Mouse (Mus musculus) yolk sac, embryonic 10.5 days (tissue): ENCODE results near the gene Bzw2.
A peak's percentile ranks its signal among the peaks of the same experiment; 100 is the strongest.
"Not testable (repeated sequence)": the region's sequence is repeated elsewhere in the genome, so short reads cannot be mapped to it uniquely, and the experiment has no call there.

Experiments used
- DNase-seq: peaks from one replicate; pipeline ENCODE4 v3.0.0-alpha.2; 2017; ENCODE audit warnings: low spot score

Bzw2 gene

DNA sequence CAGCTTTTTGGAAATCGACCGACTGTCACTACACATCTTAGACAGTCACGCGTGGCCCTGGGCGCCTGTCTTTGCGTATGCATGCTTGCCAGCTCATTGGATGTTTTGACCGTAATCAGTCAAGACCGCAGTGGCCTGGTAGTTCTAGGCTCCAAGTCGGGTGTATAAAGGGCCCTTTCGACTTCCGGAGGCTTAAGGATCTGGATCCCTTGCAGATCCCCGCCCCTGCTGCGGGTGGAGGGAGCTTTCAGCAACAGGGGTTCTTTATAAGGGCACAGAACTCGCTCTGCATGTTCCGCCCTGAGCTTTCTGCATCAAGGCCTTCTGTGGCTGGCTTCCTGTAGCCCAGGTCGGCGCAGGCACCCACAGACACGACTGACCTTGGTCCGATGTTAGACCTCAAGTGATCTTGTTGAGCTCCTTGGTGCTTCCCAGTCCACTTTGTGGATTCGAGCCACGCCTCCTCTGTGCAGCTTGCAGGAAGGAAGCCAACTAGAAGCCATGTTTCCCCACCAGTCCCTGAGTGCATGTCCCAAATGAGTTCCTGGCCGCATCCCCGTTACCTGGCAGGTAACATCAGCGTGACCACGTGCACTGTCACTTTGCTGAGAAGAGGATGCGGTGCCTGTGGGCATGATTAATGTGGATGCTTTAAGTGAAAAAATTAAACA is at the start of gene Bzw2:
Gene Bzw2 (minus strand): TSS at position 443 of the 671 bp plus-strand sequence.
- DNase-seq = peak; percentile 83

DNA sequence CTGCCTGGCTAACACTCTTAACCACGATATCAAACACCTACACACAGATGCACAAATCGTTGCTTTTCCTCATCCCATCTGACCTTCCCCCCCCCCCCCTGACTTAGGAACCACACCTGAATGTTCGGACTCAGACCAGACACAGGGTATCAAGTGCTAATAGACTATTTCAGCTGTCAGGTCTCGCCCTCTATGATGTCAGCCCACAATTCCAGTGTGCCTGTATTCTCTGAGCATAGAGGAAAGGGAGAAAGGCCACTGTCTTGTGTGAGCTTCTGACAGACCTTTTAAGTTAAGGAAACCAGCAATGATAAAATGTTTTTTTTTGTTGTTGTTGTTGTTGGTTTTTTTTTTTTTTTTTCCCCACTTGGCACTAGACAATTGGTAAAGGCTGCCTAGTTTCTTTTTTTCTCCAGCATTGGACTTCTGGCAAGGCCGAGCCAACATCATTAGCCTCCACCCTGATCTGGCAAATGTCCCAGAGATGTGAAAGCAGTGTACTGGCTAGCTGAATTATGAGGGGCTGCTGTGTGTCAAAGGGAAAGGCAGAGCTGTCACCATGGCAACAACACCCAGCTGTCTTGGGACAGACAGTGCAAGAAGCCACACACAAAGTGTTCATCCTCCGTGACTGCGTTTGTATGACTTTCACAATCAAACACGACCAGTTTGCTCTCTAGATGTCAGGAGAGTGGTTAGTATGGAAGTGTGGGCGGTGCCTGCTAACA is 49.4 kb upstream of the Bzw2 start:
- peak; percentile 23 for DNase-seq

DNA sequence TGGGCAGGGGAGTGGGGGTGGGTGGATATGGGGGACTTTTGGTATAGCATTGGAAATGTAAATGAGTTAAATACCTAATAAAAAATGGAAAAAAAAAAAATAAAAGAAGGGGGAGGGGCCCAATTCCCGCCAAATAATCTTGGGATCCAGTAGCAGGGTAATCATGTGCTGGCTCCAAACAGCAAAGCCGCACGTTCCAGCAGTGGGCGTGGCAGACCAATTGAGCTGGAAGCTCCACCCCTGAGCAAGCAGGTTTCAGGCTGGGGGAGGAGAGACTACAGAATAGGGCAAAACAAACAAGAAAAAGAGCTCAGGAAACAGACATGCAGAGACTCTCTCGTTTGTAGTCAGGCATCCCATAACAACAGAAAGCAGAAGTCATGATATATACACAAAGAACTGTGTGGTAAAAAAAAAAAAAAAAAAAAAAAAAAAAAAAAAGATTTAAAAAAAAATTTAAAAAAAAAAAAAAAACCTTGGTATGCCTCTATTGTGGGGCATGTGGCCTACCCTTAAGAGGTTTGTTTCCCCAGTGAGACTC is 47.8 kb upstream of the Bzw2 start:
- DNase-seq = not testable (repeated sequence)

DNA sequence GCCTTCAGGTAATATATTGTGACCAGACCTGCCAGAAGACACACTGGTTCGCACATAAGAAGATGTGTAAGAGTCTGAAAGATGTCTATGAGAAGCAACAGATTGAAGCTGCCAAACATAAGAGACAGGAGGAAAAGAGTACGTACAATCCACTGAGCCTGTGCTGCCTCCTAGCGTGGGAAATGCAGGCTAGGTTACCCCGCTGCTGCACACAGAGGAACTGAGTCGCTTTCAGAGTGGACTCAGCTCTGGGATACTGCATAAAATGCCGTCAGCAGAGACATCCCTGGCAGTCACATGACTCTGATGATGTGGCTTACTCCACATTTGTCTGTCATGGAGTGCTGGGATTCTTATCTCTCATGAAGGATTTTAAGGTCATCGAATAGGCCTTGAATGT is 37.1 kb upstream of the Bzw2 start:
- no peak for DNase-seq

DNA sequence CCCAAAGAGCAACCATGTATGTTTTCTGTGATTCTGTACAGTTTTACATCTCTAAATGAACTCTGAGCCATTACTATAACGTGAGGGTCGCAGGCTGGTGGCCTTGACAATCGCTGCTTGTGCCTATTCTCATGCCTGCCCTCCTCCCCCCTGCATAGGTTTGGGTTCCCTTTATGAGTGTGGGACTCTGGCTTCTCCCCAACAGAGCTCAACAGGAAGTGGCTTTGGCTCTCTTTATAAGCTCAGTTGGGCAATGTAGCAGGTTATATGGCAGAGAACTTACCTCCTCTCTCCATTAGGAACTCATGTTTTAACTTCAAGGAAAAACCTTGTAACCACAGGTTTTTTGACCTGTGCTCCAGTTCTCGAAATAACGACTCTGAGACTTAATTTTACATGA is 32.5 kb upstream of the Bzw2 start:
- DNase-seq = no peak

DNA sequence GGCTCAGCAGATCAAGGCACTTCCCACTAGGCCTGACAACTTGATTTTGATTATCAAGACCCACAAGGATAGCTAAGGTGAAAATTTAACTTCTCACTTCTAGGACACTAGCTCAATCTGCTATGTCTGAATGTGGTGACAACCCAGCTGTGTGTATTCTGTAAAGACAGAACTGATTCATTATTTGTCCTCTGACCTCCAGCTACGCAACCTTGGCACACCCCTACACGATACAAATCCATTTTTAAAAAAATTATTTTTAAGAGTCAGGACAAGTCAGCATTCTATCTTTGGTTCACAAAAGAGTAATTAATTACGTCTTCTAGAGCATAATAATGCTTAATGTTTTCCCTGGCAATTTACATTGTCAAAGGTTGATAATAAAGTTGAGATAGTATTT is 31.7 kb upstream of the Bzw2 start:
- DNase-seq = no peak

DNA sequence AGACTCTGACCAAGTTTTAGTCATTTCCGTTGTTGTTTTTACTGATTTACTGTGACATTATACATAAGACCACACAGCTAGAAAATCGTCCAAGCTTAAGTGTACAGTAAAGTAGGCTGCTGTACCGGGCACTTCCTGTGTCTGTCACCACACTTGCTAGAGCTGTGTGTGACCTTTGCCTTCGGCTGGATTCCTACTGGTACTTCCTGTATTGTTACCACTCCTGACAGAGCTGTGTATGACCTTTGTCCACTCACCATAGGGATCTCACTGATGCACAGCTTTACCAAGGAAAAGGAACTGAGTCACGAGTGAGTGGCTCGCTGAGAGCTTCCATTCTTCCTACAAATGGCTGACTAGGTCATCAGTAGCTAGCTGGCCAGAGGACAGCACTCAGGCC is 29.2 kb upstream of the Bzw2 start:
- DNase-seq = peak; percentile 63

DNA sequence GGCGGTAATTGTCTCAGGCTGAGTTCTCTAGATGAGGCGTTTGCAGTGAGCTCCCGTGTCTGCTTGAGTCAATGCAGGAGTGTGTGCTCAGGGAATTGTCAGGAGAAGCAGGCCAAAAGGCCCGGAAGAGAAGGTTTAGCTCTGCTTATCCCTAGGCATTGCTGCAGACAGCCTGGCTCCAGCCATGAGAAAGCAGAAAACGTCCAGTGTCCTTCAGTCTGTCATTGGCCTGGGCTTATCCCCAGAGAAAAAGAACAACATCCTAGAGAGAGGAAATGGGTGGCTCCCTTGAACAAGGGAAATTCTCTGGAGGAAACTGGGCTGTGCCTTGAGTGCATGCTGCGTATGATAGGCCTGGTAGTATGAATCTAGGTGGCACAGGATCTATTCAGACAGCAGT is 24.7 kb upstream of the Bzw2 start:
- DNase-seq = no peak

DNA sequence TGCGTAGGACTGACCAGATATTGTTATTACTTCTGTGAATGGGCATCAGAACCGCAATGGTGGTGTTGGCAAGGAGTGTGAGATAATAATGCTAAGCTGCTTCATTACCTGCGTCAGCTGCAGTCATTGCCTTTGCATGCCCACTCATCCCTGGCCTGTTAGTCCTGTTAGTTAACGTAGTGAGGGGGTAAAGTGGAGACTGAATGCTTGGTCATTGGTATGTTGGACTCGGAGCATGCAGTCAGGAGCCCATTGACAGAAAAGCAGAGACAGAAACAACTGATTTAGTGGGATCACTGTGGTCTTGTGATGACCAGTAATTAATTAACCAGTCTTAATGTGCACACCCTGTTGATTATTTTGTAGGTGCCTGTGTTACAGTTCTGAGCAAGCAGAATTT is 19.3 kb upstream of the Bzw2 start:
- DNase-seq = no peak

DNA sequence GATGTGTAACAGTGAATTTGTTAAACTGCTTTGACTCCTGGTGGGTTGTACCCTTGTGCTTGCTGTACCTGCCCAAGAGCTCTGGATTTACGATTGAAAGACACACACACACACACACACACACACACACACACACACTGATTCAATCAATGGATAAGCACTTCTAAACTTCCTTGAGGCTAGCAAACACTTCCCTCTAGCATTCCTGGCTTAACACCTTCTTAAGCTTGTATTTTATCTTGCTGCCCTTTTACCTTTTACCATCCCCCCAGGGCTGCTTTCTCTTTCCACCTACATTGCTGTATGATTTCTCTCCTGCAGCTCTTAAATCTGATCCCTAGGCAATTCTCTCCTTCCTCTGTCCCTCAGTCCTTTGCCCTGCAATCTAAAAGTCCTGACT is 7.4 kb upstream of the Bzw2 start:
- peak; percentile 53 for DNase-seq

DNA sequence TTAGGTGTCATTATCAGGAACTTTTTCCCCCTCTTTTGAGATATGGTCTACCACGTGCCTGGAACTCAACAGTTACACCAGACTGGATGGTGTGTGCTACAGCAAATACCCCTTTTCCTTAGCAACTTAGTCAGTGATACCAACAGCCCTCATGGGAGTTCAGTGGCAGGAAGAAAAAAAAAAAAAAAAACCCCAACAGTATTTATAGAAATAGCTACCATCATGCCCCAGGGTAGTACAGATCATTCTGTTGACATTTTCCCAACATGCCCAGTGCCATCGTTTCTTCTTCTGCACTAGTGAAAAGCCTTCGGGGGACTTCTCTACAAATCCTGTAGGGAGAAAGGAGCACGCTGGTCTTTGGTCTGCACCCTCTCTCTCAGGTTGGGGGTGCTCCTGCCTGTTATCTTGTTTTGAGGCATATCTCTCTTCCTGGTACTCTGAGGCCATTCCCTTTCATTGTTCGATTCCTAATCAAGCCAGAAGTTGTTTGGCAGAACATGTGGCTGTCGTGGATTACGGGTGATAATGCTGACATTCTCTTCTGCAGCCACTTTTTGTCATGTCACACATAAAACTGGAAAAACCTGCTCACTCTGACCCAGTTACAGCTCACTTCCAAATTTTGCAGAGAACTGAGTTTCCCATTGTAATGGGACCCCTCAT is 6.4 kb upstream of the Bzw2 start:
- DNase-seq = no peak

DNA sequence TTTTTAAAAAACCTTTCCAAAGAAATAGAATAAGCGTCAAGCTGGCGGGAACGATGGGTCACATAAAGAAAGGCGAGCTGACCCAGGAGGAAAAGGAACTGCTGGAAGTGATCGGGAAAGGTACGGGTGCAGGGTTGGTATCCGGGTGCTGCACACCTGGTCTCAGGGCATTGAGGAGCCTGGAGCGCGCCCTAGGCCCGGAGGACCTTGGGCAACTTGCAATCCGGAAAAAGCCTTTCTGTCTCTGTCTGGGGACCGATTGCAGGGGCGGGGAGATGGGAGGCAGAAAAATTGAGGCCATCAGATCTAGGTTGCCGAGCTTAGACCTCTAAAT is 609 bp downstream of the Bzw2 start:
- DNase-seq = no peak

DNA sequence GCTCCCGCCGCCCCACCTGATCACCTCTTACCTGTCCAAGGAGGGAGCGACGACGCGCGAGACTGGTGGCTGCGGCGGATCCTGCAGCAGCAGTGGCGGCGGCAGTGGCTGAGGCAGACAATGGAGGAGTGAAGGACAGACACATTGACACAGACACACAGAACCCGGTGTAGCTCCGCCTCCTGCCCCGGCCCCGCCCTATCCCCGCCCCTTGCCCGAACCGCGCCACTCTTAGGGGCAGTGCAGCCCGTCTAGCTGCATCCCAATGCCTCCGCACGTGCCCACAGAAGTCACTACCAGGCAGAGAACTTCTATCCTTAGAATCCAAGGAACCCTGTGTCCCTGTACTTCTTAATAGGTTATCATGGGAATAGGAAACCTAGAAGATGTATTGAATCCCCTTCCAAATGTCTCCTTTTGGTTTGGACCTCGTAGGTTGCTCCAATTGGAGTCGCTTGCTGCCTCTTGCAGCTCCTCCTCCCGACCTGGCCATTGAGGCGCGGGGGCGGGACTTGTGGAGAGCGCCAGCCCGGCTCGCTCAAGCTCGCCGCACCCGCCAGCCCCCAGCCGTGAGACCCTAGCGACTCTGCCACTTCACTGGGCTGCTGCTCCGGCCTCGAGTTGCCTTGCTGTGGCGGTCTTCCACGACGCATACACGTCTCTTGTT is 1.1 kb downstream of the Bzw2 start, which contains the start of gene Ankmy2:
Gene Ankmy2 (plus strand): TSS at position 478 of the 667 bp plus-strand sequence.
- DNase-seq = peak; percentile 96

DNA sequence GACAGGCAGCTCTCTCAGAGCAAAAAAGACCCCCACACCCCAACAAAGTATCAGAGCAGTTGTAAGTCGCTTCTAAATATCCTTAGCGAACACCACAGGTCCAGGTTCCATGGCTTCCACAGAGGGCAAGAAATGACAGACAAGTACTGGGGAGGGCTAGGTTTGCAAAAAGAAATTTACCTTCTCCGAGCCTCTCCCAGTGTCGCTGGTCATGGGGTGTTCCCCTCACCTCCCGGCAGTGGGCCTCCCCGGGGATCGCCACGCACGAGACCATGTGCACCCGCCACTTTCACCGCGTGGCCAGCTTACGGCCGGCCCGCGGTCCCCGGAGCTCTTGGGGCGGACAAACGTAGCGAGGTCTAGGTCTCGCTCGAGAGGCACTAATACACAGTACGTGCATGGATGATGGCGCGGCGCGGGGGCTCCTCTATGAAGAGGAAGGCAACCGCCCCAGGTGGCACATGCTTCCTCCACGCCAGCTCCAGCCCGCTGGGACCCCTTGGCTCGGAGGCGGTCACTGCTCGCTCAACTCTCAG is 1.7 kb downstream of the Bzw2 start:
- DNase-seq = no peak

DNA sequence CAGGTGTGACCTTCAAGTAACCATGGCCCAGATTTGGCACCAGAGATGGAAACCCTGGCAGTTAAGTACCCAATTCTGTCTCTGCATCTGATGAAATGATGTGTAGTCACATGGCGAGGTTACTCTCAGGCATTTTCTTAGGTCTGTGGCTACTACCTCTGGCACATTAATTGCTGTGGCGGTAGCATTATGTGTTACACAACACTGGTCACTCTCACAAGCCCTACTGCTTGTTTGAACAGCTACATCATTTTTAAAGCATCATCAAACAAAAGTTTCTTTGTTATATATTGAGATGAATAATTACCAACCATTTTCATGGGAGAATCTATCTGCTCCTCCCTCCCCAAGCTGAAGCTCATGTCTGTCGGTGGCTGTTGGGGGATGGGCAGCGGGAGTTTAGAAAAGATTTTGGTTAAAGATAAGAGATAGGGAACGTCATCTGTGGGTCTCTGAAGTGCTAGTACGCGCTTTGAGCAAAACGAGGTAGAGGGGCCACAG is 2.7 kb downstream of the Bzw2 start:
- peak; percentile 33 for DNase-seq

DNA sequence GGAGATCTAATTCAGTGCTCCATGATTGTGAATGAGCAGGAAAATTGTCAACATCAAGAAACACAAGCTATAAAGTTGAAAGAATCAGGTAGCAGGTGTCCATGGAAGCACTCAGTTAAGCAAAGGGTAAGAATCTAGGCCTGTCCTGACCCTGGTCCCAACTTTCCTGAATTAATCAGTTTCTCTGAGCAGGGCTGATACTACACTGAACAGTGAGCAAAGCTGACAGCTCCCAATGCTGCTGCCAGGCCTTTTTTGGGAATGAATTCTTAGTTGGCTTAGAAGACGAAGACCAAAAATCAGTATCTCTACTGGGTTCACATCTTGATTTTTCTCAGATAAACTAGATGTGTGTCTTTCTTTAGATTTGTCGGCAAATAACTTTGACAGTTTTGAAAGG is 7.1 kb downstream of the Bzw2 start:
- no peak for DNase-seq

DNA sequence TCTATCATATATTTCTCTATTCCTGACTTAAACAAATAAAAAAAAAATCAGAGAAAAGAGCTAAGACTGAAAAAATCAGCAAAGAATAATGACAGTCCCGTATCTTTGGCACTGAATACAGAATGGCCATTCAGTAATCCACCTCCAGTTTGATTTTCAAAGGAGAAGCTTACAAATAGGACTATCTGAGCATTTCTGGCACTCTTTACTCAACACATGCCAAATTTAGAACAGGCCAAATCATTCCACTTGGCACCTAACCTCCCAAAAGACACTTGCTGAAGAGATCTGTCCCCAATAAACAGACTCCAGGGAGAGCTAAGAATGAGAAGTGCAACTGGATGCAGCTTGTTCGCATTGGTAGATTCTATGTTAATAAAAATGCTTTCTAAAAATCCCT is 7.6 kb downstream of the Bzw2 start:
- DNase-seq = no peak

DNA sequence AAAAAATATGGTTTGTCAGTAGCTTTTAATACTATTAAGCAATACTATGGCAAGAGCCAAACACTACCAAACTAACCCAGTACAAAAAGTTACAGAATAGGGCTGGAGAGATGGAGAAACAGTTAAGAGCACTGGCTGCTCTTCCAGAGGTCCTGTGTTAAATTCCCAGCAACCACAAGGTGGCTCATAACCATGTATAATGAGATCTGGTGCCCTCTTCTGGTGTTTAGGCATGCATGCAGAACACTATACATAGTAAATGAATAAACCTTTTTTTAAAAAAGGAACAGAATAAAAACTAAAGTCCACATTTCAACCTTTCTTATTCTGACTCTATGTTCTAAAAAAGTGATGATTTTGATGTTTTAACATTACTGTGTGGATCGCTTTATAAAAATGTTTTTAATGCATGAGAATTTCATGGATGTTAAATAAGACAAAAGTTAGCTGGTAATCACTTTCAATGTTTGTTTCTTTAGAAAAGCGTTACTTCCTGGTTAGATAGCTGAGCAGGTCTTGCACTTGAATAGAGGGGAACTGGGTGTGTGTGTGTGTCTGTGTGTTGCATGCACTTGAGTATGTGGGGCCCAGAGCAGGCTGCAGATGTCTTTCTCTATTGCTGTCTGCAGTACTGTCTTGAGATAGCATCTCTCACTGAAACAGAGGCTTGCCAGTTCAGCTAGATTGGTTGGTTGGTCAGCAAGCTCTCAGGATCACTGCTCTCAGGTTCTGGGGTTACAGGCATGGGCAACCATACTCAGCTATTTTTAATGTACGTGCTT is 11.5 kb downstream of the Bzw2 start:
- no peak for DNase-seq

DNA sequence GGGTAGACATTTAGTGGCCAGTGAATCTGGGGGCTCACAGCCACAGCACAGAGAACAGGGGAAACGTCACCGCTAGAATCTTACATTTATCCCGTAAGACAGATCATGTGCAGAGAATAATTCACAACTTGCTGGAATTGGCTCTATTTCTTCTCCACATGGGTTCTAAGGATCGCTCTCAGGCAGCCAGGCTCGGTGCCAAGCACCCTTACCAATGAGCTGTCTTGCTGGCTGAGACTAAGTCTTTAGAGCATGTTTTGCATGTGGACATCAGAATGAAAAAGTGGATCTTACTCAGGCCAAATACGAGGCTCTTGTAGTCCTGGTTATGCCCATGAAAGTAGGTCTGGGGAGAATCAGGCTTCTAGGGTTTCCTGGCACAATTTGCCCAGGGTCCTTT is 17.5 kb downstream of the Bzw2 start:
- no peak for DNase-seq

DNA sequence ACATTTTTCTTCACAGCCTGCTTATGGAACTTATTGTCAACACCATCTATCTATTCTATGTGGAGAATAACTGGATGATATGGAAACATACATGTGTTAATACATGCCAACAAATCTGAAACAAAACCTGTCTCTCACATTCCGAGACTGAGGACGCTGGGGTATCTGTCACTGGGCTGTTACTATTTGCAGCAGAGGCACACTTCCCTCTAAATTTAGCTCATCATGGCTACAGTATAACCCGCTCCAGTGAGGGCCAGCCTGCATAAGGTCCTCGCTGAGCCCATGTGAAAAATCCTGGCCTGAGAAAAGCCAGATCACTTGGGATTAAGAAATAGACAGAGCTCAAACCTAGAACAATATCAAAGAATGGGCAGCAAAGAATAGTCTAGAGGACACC is 20.7 kb downstream of the Bzw2 start:
- no peak for DNase-seq

DNA sequence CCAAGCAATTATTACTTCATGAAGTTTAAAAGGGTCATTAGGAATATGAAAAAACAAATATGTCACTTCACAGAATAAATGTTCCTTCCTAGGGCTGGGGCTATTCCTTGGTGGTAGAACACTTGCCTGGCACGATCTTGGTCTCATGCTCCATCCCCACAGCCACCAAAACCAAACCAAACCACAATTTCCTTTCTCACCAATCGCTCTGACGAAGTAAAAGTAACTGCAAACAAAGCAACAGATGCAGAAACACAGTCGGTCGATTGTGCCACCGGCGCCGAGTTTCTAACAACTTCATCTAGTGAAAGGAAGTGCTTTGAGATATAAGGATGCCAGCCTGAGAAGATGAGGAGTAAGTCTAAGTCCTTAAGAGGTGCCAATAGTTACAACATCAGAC is 21.6 kb downstream of the Bzw2 start:
- no peak for DNase-seq
